In genomic region chr12:88419912-88420621, GRCm38 (mm10) we compare ENCODE assay signal across 8 mouse cellular contexts. TPM values are rescaled to one million over a fixed set of nuclear protein-coding genes. Genes with fewer than 3 reads are reported as not detected.
A peak's percentile ranks its signal among the peaks of the same experiment; 100 is the strongest.
DNase-seq lines count a peak whose midpoint lies in the region; ATAC-seq lines count a peak whose summit lies in the region.

No protein-coding gene starts in this region.

- no peak overlapping the region for H3K4me2 ChIP-seq in forebrain, embryonic 16.5 days (ENCODE audit: low read length)
- H3K4me2 ChIP-seq in hindbrain, embryonic 16.5 days (ENCODE audit: low read length) = no peak overlapping the region

- no peak overlapping the region for H3K27ac ChIP-seq in forebrain, embryonic 16.5 days (ENCODE audit: low read length)
- no peak overlapping the region for H3K27ac ChIP-seq in forebrain, embryonic 10.5 days
- H3K27ac ChIP-seq in hindbrain, embryonic 16.5 days (ENCODE audit: low read depth, low read length) = no peak overlapping the region

- no peaks in the 10 kb centered on the region for H3K36me3 ChIP-seq in forebrain, embryonic 16.5 days (ENCODE audit: control insufficient read depth, insufficient read depth)
- H3K36me3 ChIP-seq in forebrain, embryonic 10.5 days (replicated peaks) = no peaks in the 10 kb centered on the region
- no peaks in the 10 kb centered on the region for H3K36me3 ChIP-seq in hindbrain, embryonic 16.5 days (ENCODE audit: control insufficient read depth, insufficient read depth, low read length)

- no peaks in the 10 kb centered on the region for H3K27me3 ChIP-seq in forebrain, embryonic 16.5 days (replicated peaks; ENCODE audit: control insufficient read depth, insufficient read depth, low read length)
- no peaks in the 10 kb centered on the region for H3K27me3 ChIP-seq in forebrain, embryonic 10.5 days (ENCODE audit: poor library complexity, severe bottlenecking)
- H3K27me3 ChIP-seq in hindbrain, embryonic 16.5 days (replicated peaks; ENCODE audit: control insufficient read depth, insufficient read depth, low read length) = no peaks in the 10 kb centered on the region

- H3K9me3 ChIP-seq in forebrain, embryonic 16.5 days (ENCODE audit: control insufficient read depth, low read length) = no peaks in the 10 kb centered on the region
- H3K9me3 ChIP-seq in forebrain, embryonic 10.5 days = no peaks in the 10 kb centered on the region
- H3K9me3 ChIP-seq in hindbrain, embryonic 16.5 days (ENCODE audit: control insufficient read depth, low read length) = no peaks in the 10 kb centered on the region

- ATAC-seq in forebrain, embryonic 16.5 days = peak; percentile 52
- peak; percentile 72 for ATAC-seq in hindbrain, embryonic 16.5 days

- peaks cover 5% of the 10 kb centered on the region; the same call in 1 of the 2 replicates for H3K4me1 ChIP-seq in forebrain, embryonic 16.5 days (replicated peaks; ENCODE audit: control insufficient read depth, insufficient read depth, low read length)
- H3K4me1 ChIP-seq in forebrain, embryonic 10.5 days = no peaks in the 10 kb centered on the region
- H3K4me1 ChIP-seq in hindbrain, embryonic 16.5 days (ENCODE audit: control insufficient read depth, insufficient read depth, low read depth, low read length) = peaks cover 4% of the 10 kb centered on the region; the same call in 1 of the 2 replicates

- 71% methylated on average over 12 of the region's 12 CpGs for WGBS in forebrain, embryonic 16.5 days
- WGBS in forebrain, embryonic 10.5 days = 89% methylated on average over 12 of the region's 12 CpGs
- 61% methylated on average over 12 of the region's 12 CpGs for WGBS in hindbrain, embryonic 16.5 days

- H3K9ac ChIP-seq in forebrain, embryonic 16.5 days (replicated peaks; ENCODE audit: low read depth, low read length) = no peak overlapping the region
- H3K9ac ChIP-seq in hindbrain, embryonic 16.5 days (ENCODE audit: low read depth, low read length) = no peak overlapping the region

- H3K4me3 ChIP-seq in forebrain, embryonic 16.5 days (replicated peaks; ENCODE audit: low read length) = no peak overlapping the region
- no peak overlapping the region for H3K4me3 ChIP-seq in forebrain, embryonic 10.5 days
- no peak overlapping the region for H3K4me3 ChIP-seq in hindbrain, embryonic 16.5 days (ENCODE audit: low read length)

- no peak for DNase-seq in forebrain, embryonic 10.5 days (ENCODE audit: extremely low spot score, low spot score)
- DNase-seq in ovary, postnatal 36 days (ENCODE audit: low spot score) = peak; percentile 22
- no peak for DNase-seq in ovary, adult 18-20 months (ENCODE audit: low spot score)
- DNase-seq in lung, postnatal 4 days = peak; percentile 11 to 49
- DNase-seq in B cell, adult 2 months = no peak
- no peak for DNase-seq in thymus, postnatal 4 days

RNA-seq across cellular contexts. Expression of gene Adck1, which starts 59.7 kb away (rescaled TPM):
- polyA plus RNA-seq in forebrain, embryonic 16.5 days (2015; fragmentation: Nextera tagmentation; extraction: Ambion mirVana) = 36.4 and 39.4 TPM in 2 replicates
- 19.8 and 22.4 TPM in 2 replicates for polyA plus RNA-seq in forebrain, embryonic 10.5 days (2016; fragmentation: Nextera tagmentation; extraction: Ambion mirVana)
- 43.7 and 44.5 TPM in 2 replicates for polyA plus RNA-seq in hindbrain, embryonic 16.5 days (2015; fragmentation: Nextera tagmentation; extraction: Ambion mirVana)

Comparison
In these comparisons a context has a peak if more than half of its experiments do, and no peak if none do; other contexts are left out.
1. DNase-seq: peak in ovary, postnatal 36 days (single experiment) and lung, postnatal 4 days (2 of 2); none in forebrain, embryonic 10.5 days (single experiment), ovary, adult 18-20 months (single experiment), B cell, adult 2 months (0 of 2) and thymus, postnatal 4 days (single experiment).